Mouse (Mus musculus): ENCODE measurements around the gene Rabgef1. TPM values are rescaled to one million over a fixed set of nuclear protein-coding genes. Genes with fewer than 3 reads are reported as not detected.

Gene Rabgef1
- 22.7 and 25.2 TPM in 2 replicates for polyA plus RNA-seq (2015; fragmentation: Nextera tagmentation; extraction: Ambion mirVana)

DNA sequence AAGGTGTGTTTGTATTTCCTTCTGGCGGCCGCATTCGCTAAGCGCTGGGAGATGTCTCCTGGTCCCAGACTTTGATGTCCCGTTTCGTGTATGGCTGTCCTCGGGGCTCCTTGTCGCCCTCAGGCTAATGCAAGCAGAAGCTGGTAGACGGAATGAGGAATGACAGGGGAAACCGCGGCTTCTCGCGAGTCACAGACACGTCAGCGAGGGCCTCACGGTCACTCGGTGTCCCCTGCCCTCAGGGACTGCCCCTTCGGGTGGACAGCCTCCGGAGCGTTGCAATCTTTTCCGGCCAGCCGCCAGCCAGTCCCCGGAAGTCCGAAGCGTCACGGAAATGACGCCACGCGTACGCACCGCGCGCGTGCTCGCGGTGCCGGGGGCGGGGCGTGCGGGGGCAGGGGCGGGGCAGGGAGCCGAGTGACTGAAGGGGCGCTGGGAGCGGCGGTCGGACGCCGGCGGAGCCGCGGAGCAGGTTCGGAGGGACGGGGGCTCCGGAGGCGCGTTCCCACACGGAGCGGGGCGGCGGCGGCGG is at the start of gene Rabgef1:
Gene Rabgef1, plus strand, starts transcription at position 376 of the 532 bp plus-strand sequence.
- H3K27ac ChIP-seq (replicated peaks): peak within 1 kb of the TSS; percentile 100
- H3K9ac ChIP-seq: peak within 1 kb of the TSS; percentile 98
- H3K9me3 ChIP-seq (replicated peaks): no peaks in the 10 kb centered on the region
- H3K4me3 ChIP-seq (replicated peaks): peak within 1 kb of the TSS; percentile 96
- H3K4me2 ChIP-seq: peak within 1 kb of the TSS; percentile 84
- ATAC-seq (ENCODE audit: insufficient read depth): peak; percentile 89
- peaks cover 74% of the 10 kb centered on the region for H3K4me1 ChIP-seq (replicated peaks)
- no peaks in the 10 kb centered on the region for H3K27me3 ChIP-seq
- WGBS (ENCODE audit: insufficient replicate concordance): under 1% methylated on average over 45 of the region's 62 CpGs
- 0 out of 2 replicates have a peak, but pooled peaks cover 6% of the 10 kb centered on the region for H3K36me3 ChIP-seq (replicated peaks)

DNA sequence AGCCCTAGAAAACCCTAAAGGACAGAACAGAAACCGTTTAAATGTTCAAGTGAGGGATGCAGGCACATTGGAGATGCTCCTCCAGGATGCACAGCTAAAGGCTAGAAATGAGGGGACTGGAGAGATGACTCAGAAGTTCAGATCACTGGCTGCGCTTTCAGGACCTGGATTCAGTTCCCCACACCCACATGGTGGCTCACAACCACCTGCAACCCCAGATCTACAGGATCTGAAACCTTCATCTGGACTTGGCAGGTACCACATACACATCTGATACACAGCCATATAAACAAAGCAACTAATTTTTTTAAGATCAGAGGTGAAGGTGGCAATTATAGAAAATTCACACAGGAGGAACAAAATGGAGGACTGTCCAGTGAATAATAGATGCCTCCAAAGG is 49.2 kb upstream of the Rabgef1 start:
- no peak overlapping the region for H3K9ac ChIP-seq
- no peaks in the 10 kb centered on the region for H3K27me3 ChIP-seq
- 75% methylated on average over 2 of the region's 2 CpGs for WGBS (ENCODE audit: insufficient replicate concordance)
- 0 out of 2 replicates have a peak, but pooled peaks cover 3% of the 10 kb centered on the region for H3K36me3 ChIP-seq (replicated peaks)
- no peaks in the 10 kb centered on the region for H3K9me3 ChIP-seq (replicated peaks)
- H3K4me1 ChIP-seq (replicated peaks): no peaks in the 10 kb centered on the region
- H3K27ac ChIP-seq (replicated peaks): no peak overlapping the region
- no peak overlapping the region for H3K4me2 ChIP-seq
- no peak overlapping the region for H3K4me3 ChIP-seq (replicated peaks)
- ATAC-seq (ENCODE audit: insufficient read depth): no peak

DNA sequence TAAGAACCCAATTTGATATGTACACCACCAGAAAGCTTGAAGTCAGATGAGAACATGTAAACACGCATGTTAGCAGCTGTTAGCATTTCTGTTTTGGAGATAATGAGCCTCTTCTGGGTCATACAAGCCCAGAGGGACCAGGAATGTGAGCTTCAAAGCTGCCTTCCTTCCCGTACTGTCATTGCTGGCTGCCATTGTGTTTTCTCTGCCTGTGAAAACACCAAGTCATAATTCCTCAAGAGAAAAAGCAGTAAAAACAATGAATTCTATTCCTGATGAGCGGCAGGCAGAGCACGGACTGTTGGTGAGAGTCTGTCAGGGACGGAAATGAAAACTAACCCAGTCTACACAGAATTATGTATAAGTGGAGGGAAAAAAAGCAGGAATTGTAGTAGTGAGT is 47.3 kb upstream of the Rabgef1 start:
- no peaks in the 10 kb centered on the region for H3K27me3 ChIP-seq
- H3K4me3 ChIP-seq (replicated peaks): no peak overlapping the region
- no peak overlapping the region for H3K9ac ChIP-seq
- no peaks in the 10 kb centered on the region for H3K4me1 ChIP-seq (replicated peaks)
- H3K27ac ChIP-seq (replicated peaks): no peak overlapping the region
- H3K36me3 ChIP-seq (replicated peaks): 0 out of 2 replicates have a peak, but pooled peaks cover 3% of the 10 kb centered on the region
- no peak for ATAC-seq (ENCODE audit: insufficient read depth)
- WGBS (ENCODE audit: insufficient replicate concordance): 72% methylated on average over 5 of the region's 5 CpGs
- H3K4me2 ChIP-seq: no peak overlapping the region
- no peaks in the 10 kb centered on the region for H3K9me3 ChIP-seq (replicated peaks)

DNA sequence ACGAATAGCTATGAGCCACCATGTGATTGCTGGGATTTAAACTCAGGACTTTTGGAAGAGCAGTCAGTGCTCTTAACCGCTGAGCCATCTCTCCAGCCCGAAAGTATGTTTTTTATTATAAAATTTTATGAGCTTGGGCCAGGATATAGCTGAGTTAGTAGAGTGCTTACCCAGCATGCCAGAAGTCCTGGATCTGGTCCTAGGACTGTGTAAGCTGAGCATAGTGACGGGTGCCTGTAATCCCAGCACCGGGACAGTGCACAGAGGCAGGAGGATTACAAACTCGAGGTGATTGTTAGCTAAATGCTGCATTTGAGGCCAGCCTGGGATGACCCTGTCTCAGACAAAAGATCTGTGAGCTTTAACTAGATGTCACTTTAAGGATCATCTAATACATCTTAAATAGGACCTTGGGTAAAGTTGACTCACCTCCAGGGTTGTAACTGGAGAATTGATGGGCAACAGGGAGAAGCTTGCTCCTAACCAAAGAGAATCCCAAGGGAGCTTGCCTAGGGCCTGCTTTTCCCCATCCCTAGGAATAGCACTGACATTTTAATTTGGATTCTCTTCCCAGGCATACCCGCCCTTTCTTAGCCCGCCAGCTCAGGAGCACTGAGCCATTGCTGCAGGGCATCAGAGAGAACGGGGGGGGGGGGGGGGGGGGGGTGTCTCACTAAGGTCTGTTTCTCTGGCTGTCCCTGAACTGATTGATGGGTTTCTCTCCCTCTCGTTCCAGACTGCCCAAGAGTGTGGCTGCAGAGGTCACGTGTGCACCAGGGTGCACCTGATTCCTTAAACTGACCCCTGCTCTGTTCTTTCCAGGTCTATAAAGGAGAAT is 42.7 kb upstream of the Rabgef1 start:
- Histone ChIP-seq H3K9ac (no peak overlapping the region), H3K4me3 (replicated peaks) (no peak overlapping the region), H3K27ac (replicated peaks) (no peak overlapping the region), H3K9me3 (replicated peaks) (no peaks in the 10 kb centered on the region), H3K27me3 (no peaks in the 10 kb centered on the region), H3K4me1 (replicated peaks) (no peaks in the 10 kb centered on the region), H3K36me3 (replicated peaks) (peaks cover 3% of the 10 kb centered on the region; the same call in 1 of the 2 replicates), H3K4me2 (no peak overlapping the region)
- ATAC-seq (ENCODE audit: insufficient read depth): no peak
- 62% methylated on average over 11 of the region's 11 CpGs for WGBS (ENCODE audit: insufficient replicate concordance)

- H3K9me3 ChIP-seq (replicated peaks): no peaks in the 10 kb centered on the region
- no peak overlapping the region for H3K9ac ChIP-seq
- no peaks in the 10 kb centered on the region for H3K27me3 ChIP-seq
- no peaks in the 10 kb centered on the region for H3K4me1 ChIP-seq (replicated peaks)
- H3K36me3 ChIP-seq (replicated peaks): peaks cover 3% of the 10 kb centered on the region; the same call in 1 of the 2 replicates
- no peak overlapping the region for H3K4me3 ChIP-seq (replicated peaks)
- no peak for ATAC-seq (ENCODE audit: insufficient read depth)
- no peak overlapping the region for H3K27ac ChIP-seq (replicated peaks)
- H3K4me2 ChIP-seq: no peak overlapping the region
- WGBS (ENCODE audit: insufficient replicate concordance): 65% methylated on average over 5 of the region's 5 CpGs
Observed at GRCm38 (mm10) chr5:130129524-130129793, 42.1 kb upstream of the Rabgef1 start.

- no peaks in the 10 kb centered on the region for H3K9me3 ChIP-seq (replicated peaks)
- no peaks in the 10 kb centered on the region for H3K27me3 ChIP-seq
- no peak overlapping the region for H3K4me3 ChIP-seq (replicated peaks)
- no peaks in the 10 kb centered on the region for H3K36me3 ChIP-seq (replicated peaks)
- no peak overlapping the region for H3K27ac ChIP-seq (replicated peaks)
- H3K4me2 ChIP-seq: no peak overlapping the region
- peaks cover 3% of the 10 kb centered on the region for H3K4me1 ChIP-seq (replicated peaks)
- no peak overlapping the region for H3K9ac ChIP-seq
- ATAC-seq (ENCODE audit: insufficient read depth): 0 out of 2 replicates have a peak, but pooled peaks have one; percentile 25
- 80% methylated on average over 13 of the region's 13 CpGs for WGBS (ENCODE audit: insufficient replicate concordance)
Observed at GRCm38 (mm10) chr5:130136597-130136996, 35.0 kb upstream of the Rabgef1 start.

- no peaks in the 10 kb centered on the region for H3K36me3 ChIP-seq (replicated peaks)
- H3K9me3 ChIP-seq (replicated peaks): no peaks in the 10 kb centered on the region
- ATAC-seq (ENCODE audit: insufficient read depth): no peak
- H3K27me3 ChIP-seq: no peaks in the 10 kb centered on the region
- H3K4me1 ChIP-seq (replicated peaks): peaks cover 16% of the 10 kb centered on the region
- no peak overlapping the region for H3K4me3 ChIP-seq (replicated peaks)
- H3K27ac ChIP-seq (replicated peaks): no peak overlapping the region
- WGBS (ENCODE audit: insufficient replicate concordance): 20% methylated on average over 8 of the region's 8 CpGs
- H3K9ac ChIP-seq: no peak overlapping the region
- H3K4me2 ChIP-seq: no peak overlapping the region
Observed at GRCm38 (mm10) chr5:130139393-130139792, 32.2 kb upstream of the Rabgef1 start.

GRCm38 (mm10) chr5:130141138-130141537 is 30.5 kb upstream of the Rabgef1 start:
- Histone ChIP-seq H3K36me3 (replicated peaks) (no peaks in the 10 kb centered on the region), H3K9me3 (replicated peaks) (no peaks in the 10 kb centered on the region), H3K4me2 (no peak overlapping the region), H3K27ac (replicated peaks) (no peak overlapping the region), H3K4me3 (replicated peaks) (no peak overlapping the region), H3K9ac (no peak overlapping the region), H3K27me3 (no peaks in the 10 kb centered on the region), H3K4me1 (replicated peaks) (peaks cover 27% of the 10 kb centered on the region)
- no peak for ATAC-seq (ENCODE audit: insufficient read depth)
- WGBS (ENCODE audit: insufficient replicate concordance): 65% methylated on average over 5 of the region's 5 CpGs

- no peak overlapping the region for H3K27ac ChIP-seq (replicated peaks)
- ATAC-seq (ENCODE audit: insufficient read depth): no peak
Observed at GRCm38 (mm10) chr5:130142041-130142440, 29.6 kb upstream of the Rabgef1 start.

GRCm38 (mm10) chr5:130143101-130143500 is 28.5 kb upstream of the Rabgef1 start:
- H3K27me3 ChIP-seq: no peaks in the 10 kb centered on the region
- H3K27ac ChIP-seq (replicated peaks): peak overlapping the region; percentile 99
- H3K4me3 ChIP-seq (replicated peaks): peak overlapping the region; percentile 73
- peaks cover 10% of the 10 kb centered on the region for H3K36me3 ChIP-seq (replicated peaks)
- ATAC-seq (ENCODE audit: insufficient read depth): no peak
- no peaks in the 10 kb centered on the region for H3K9me3 ChIP-seq (replicated peaks)
- H3K9ac ChIP-seq: peak overlapping the region; percentile 60; the same call in 1 of the 2 replicates
- peaks cover 40% of the 10 kb centered on the region for H3K4me1 ChIP-seq (replicated peaks)
- WGBS (ENCODE audit: insufficient replicate concordance): 85% methylated on average over 7 of the region's 7 CpGs
- peak overlapping the region; percentile 87 for H3K4me2 ChIP-seq

More at GRCm38 (mm10) chr5:130142041-130142440, 29.6 kb upstream of the Rabgef1 start:
- no peaks in the 10 kb centered on the region for H3K27me3 ChIP-seq
- no peaks in the 10 kb centered on the region; the same call in 1 of the 2 replicates for H3K36me3 ChIP-seq (replicated peaks)
- no peak overlapping the region for H3K4me2 ChIP-seq
- no peaks in the 10 kb centered on the region for H3K9me3 ChIP-seq (replicated peaks)
- peaks cover 33% of the 10 kb centered on the region for H3K4me1 ChIP-seq (replicated peaks)
- no peak overlapping the region for H3K4me3 ChIP-seq (replicated peaks)
- 50% methylated on average over 4 of the region's 4 CpGs for WGBS (ENCODE audit: insufficient replicate concordance)
- H3K9ac ChIP-seq: no peak overlapping the region

DNA sequence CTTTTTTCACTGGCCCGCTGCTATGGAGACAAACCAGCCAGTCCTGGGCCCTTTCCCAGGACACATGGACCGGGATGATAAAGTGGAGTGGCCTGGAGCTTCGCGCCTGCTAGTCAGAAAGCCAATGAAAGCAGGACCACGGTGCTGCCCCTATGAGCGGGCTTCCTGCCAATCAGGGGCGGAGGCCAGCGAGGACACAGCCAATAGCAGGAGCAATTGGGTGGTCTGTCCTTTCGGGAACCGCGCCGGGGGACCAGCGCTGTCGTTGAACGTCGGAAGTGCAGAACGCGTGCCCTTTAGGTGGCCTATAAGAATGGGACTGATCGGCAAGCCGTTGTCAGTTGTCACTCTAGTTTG is 27.6 kb upstream of the Rabgef1 start:
- Histone ChIP-seq H3K4me2 (peak overlapping the region; percentile 87), H3K36me3 (replicated peaks) (peaks cover 18% of the 10 kb centered on the region)
- peak; percentile 52 for ATAC-seq (ENCODE audit: insufficient read depth)

More for the DNA sequence above, 27.6 kb upstream of the Rabgef1 start:
- WGBS (ENCODE audit: insufficient replicate concordance): 3% methylated on average over 20 of the region's 20 CpGs
- Histone ChIP-seq H3K27ac (replicated peaks) (peak overlapping the region; percentile 99), H3K9ac (peak overlapping the region; percentile 60), H3K4me3 (replicated peaks) (peak overlapping the region; percentile 73), H3K27me3 (no peaks in the 10 kb centered on the region), H3K9me3 (replicated peaks) (no peaks in the 10 kb centered on the region), H3K4me1 (replicated peaks) (peaks cover 40% of the 10 kb centered on the region)

All from liver, embryonic 15.5 days (tissue).